Mouse (Mus musculus) small intestine, adult 2 months (tissue): ENCODE data around the gene Nptn.

Experiments used
- CTCF ChIP-seq: fragments of 200-500 bp; IDR thresholded peaks from 2 replicates; pipeline ENCODE4 v1.5.1; 2012; ENCODE audit warnings: low read depth, mild to moderate bottlenecking, control low read depth, inconsistent platforms, low read length, moderate library complexity, mixed read lengths; ENCODE audit not compliant: insufficient replicate concordance, insufficient read length; ENCODE audit errors: extremely low read depth
- POLR2A ChIP-seq: fragments of 200-500 bp; IDR thresholded peaks from 2 replicates; pipeline ENCODE4 v1.6.1; 2012; ENCODE audit warnings: low read depth, mild to moderate bottlenecking, control low read depth, inconsistent platforms, low read length, moderate library complexity

DNA sequence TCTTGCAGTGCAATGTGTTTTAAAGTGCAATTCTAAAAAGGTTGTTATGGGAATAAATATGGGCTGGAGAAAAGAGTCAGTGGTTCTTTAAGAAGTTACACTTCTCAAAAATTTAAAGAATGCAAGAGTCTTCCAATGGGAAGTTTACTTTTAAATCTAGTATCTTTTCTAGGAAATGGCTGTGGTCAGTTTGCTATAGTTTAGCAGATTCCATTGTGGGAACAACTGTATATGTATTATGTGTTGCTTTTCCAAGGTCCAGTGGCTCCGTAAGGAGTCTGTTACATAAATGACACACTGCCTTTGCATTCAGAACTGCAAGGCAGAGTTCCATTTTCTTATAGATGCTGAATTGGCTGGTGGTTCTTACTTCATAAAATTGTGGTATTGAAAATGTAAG lies 41.0 kb downstream of the Nptn start:
- no peak for TF ChIP-seq CTCF
- TF ChIP-seq POLR2A = no peak
